Mouse (Mus musculus): ENCODE results near the gene Lilra5. TPM values are rescaled to one million over a fixed set of nuclear protein-coding genes. Genes with fewer than 3 reads are reported as not detected.
"Not testable (repeated sequence)": the region's sequence is repeated elsewhere in the genome, so short reads cannot be mapped to it uniquely, and the experiment has no call there.

The Lilra5 gene
- polyA plus RNA-seq (2016; fragmentation: Nextera tagmentation; extraction: Ambion mirVana): not detected in 2 replicates

DNA sequence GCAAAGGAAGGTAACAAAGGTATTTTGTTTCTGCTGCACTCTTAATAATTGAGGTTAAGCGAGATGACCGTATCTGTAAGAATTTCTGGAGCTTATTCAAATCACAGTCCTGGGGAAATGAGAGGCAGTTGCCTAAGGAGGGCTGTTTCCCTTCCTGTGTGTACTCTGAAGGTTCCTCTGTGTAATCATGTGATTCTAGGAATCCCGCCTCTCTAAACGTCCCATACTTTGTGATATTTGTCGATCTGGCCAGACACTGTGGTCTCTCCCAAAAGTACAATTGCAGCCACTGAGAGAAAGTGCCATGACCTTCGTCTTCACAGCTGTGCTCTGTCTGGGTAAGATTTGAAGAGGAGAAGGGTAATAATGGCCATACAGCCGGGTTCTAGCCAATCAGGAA lies at the start of gene Lilra5:
Lilra5 (plus strand) TSS at position 301 of the 400 bp plus-strand sequence.
- H3K27ac ChIP-seq: no peak within 1 kb of the TSS
- H3K4me1 ChIP-seq (replicated peaks): no peaks in the 10 kb centered on the region
- 86% methylated on average over 7 of the region's 7 CpGs for WGBS
- no peaks in the 10 kb centered on the region for H3K27me3 ChIP-seq (ENCODE audit: insufficient read depth, poor library complexity, severe bottlenecking)
- no peak for DNase-seq (ENCODE audit: low spot score)
- no peak within 1 kb of the TSS for H3K4me3 ChIP-seq
- H3K36me3 ChIP-seq: no peaks in the 10 kb centered on the region
- peaks cover 5% of the 10 kb centered on the region; the same call in 1 of the 2 replicates for H3K9me3 ChIP-seq

DNA sequence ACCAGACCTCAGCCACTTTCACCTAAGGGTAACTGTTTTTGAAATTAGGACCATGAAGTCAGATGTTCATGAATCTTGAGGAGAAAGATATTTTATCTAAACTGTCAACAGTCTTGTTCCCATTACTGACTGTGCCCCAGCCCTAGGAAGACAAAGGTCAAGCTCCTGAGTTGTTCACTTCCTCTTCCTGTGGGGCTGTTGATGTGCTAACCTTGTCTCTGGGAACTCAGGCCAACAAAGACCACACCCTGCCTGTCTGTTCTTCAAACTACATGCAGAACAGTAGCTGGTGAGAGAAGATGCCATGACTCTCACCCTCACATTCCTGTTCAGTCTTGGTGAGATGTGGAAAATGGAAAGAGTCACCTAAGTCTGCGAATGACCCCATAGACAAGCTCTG lies 30.4 kb upstream of the Lilra5 start:
- no peaks in the 10 kb centered on the region for H3K27me3 ChIP-seq (ENCODE audit: insufficient read depth, poor library complexity, severe bottlenecking)
- no peaks in the 10 kb centered on the region for H3K4me1 ChIP-seq (replicated peaks)
- H3K27ac ChIP-seq: no peak overlapping the region
- WGBS: 85% methylated on average over 1 of the region's 1 CpGs
- peaks cover 6% of the 10 kb centered on the region; the same call in 1 of the 2 replicates for H3K9me3 ChIP-seq
- H3K36me3 ChIP-seq: no peaks in the 10 kb centered on the region
- no peak overlapping the region for H3K4me3 ChIP-seq
- no peak for DNase-seq (ENCODE audit: low spot score)

GRCm38 (mm10) chr7:4208626-4209025 lies 28.9 kb upstream of the Lilra5 start:
- no peak overlapping the region for H3K4me3 ChIP-seq
- no peak for DNase-seq (ENCODE audit: low spot score)
- WGBS: 55% methylated on average over 2 of the region's 2 CpGs
- H3K27me3 ChIP-seq (ENCODE audit: insufficient read depth, poor library complexity, severe bottlenecking): no peaks in the 10 kb centered on the region
- H3K36me3 ChIP-seq: no peaks in the 10 kb centered on the region
- peaks cover 6% of the 10 kb centered on the region; the same call in 1 of the 2 replicates for H3K9me3 ChIP-seq
- no peak overlapping the region for H3K27ac ChIP-seq
- no peaks in the 10 kb centered on the region for H3K4me1 ChIP-seq (replicated peaks)

- H3K9me3 ChIP-seq; H3K36me3 ChIP-seq; H3K27me3 ChIP-seq (ENCODE audit: insufficient read depth, poor library complexity, severe bottlenecking); DNase-seq (ENCODE audit: low spot score); H3K4me1 ChIP-seq (replicated peaks); H3K27ac ChIP-seq; H3K4me3 ChIP-seq: not testable (repeated sequence)
These were observed 24.1 kb upstream of the Lilra5 start for GRCm38 (mm10) chr7:4213436-4213835.

DNA sequence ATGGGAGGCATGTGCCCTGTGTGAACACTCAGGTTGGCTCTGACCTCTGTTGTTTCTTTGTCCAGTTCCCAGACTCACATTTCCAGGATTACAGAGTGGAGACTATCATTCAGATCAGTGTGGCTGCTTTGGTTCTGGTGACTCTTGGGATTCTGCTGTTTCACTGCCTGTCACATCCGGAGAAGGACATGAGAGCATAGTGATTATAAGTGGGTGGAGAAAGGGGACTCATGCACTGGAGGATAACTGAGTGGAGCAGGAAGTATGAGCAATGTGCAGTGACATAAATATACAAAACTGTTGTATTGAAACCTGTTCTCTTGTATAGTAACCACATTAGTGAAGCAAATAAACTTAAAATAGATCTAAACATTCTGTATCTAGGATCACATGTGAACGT lies 22.2 kb upstream of the Lilra5 start:
- 88% methylated on average over 2 of the region's 2 CpGs for WGBS
- no peak for DNase-seq (ENCODE audit: low spot score)
- H3K9me3 ChIP-seq: no peaks in the 10 kb centered on the region
- no peak overlapping the region for H3K27ac ChIP-seq
- no peaks in the 10 kb centered on the region for H3K36me3 ChIP-seq
- no peak overlapping the region for H3K4me3 ChIP-seq
- H3K27me3 ChIP-seq (ENCODE audit: insufficient read depth, poor library complexity, severe bottlenecking): no peaks in the 10 kb centered on the region
- H3K4me1 ChIP-seq (replicated peaks): no peaks in the 10 kb centered on the region

DNA sequence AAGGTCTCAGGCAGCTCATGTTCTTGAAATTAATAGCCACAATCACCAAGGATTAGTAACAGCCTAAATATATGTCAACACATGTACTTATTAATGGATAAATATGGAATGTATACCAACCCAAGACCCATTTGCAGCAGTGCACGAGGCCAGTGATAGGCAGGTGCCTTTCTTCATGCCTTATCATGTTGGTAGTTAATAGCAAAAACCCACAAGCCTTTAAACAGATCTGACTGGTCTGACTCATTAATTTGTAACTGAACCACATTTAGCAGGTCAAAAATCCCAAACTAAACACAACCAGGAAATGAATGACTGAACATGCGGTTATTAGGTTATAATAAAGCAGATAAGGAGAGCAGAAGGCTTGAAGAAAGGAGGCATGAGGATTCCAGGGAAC lies 21.7 kb upstream of the Lilra5 start:
- Histone ChIP-seq H3K36me3 (no peaks in the 10 kb centered on the region), H3K27me3 (ENCODE audit: insufficient read depth, poor library complexity, severe bottlenecking) (no peaks in the 10 kb centered on the region), H3K9me3 (no peaks in the 10 kb centered on the region), H3K27ac (no peak overlapping the region), H3K4me1 (replicated peaks) (no peaks in the 10 kb centered on the region), H3K4me3 (no peak overlapping the region)
- 89% methylated on average over 2 of the region's 2 CpGs for WGBS
- no peak for DNase-seq (ENCODE audit: low spot score)

GRCm38 (mm10) chr7:4235536-4235935 lies 2.0 kb upstream of the Lilra5 start:
- no peak for DNase-seq (ENCODE audit: low spot score)
- Histone ChIP-seq H3K9me3 (peaks cover 5% of the 10 kb centered on the region; the same call in 1 of the 2 replicates), H3K36me3 (no peaks in the 10 kb centered on the region), H3K4me1 (replicated peaks) (no peaks in the 10 kb centered on the region), H3K27ac (no peak overlapping the region), H3K27me3 (ENCODE audit: insufficient read depth, poor library complexity, severe bottlenecking) (no peaks in the 10 kb centered on the region), H3K4me3 (no peak overlapping the region)

- DNase-seq (ENCODE audit: low spot score): no peak
- WGBS: 75% methylated on average over 6 of the region's 6 CpGs
- Histone ChIP-seq H3K9me3 (peaks cover 5% of the 10 kb centered on the region; the same call in 1 of the 2 replicates), H3K27me3 (ENCODE audit: insufficient read depth, poor library complexity, severe bottlenecking) (no peaks in the 10 kb centered on the region), H3K27ac (no peak overlapping the region), H3K4me1 (replicated peaks) (no peaks in the 10 kb centered on the region), H3K4me3 (no peak overlapping the region), H3K36me3 (no peaks in the 10 kb centered on the region)
These were observed 1.6 kb downstream of the Lilra5 start for GRCm38 (mm10) chr7:4239038-4239721.

DNA sequence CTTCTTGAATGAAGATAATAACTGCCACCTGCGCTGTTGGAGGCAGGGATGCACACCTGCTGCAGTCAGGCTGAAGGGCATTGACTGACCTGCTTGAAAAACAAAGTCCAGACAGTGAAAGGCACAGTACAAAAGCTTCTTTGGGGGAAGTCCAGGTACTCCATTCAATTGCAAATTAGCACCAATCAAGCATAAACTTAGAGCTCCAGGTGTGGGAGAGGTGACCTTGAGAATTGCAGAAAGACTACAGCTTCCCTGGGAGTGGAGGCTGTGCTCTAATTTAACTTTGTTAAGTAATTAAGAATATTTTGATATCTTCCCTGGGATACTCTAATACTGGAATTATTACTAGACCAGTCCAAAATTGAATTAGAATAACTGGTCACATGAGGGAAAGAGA lies 13.7 kb downstream of the Lilra5 start:
- H3K9me3 ChIP-seq: not testable (repeated sequence)
- whole genome bisulfite sequencing: 75% methylated on average over 1 of the region's 1 CpGs

DNA sequence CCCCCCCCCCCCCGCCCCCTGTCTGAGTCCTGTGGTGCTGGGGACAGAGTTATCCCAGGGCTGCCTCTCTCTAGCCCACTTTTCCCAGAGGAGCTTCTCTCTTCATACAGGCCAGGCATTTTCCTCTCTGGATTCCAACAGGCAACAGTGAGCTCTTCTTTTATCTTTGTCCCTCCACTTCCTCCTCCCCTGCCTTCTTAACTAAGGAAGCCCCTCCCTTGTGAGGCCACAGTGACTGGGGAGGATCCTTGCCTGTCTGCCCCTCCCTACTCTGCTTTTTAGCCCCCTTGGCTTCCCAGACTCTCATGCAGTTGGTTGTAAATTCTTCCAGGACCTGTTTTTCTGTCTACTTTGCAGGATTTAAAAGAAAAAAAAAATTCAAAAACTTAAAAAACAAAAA lies 18.5 kb downstream of the Lilra5 start:
- H3K36me3 ChIP-seq; H3K9me3 ChIP-seq; H3K4me1 ChIP-seq (replicated peaks); H3K27me3 ChIP-seq (ENCODE audit: insufficient read depth, poor library complexity, severe bottlenecking); H3K27ac ChIP-seq; DNase-seq (ENCODE audit: low spot score); H3K4me3 ChIP-seq: not testable (repeated sequence)
- WGBS: 0% methylated on average over 1 of the region's 1 CpGs

More for the DNA sequence above, 13.7 kb downstream of the Lilra5 start:
- H3K36me3 ChIP-seq; H3K4me1 ChIP-seq (replicated peaks); H3K27ac ChIP-seq; DNase-seq (ENCODE audit: low spot score); H3K27me3 ChIP-seq (ENCODE audit: insufficient read depth, poor library complexity, severe bottlenecking); H3K4me3 ChIP-seq: not testable (repeated sequence)

GRCm38 (mm10) chr7:4260521-4260920 lies 23.0 kb downstream of the Lilra5 start:
- H3K27me3 ChIP-seq (ENCODE audit: insufficient read depth, poor library complexity, severe bottlenecking); H3K9me3 ChIP-seq; H3K36me3 ChIP-seq; H3K4me3 ChIP-seq; H3K4me1 ChIP-seq (replicated peaks); H3K27ac ChIP-seq; DNase-seq (ENCODE audit: low spot score): not testable (repeated sequence)
- 92% methylated on average over 1 of the region's 1 CpGs for WGBS

DNA sequence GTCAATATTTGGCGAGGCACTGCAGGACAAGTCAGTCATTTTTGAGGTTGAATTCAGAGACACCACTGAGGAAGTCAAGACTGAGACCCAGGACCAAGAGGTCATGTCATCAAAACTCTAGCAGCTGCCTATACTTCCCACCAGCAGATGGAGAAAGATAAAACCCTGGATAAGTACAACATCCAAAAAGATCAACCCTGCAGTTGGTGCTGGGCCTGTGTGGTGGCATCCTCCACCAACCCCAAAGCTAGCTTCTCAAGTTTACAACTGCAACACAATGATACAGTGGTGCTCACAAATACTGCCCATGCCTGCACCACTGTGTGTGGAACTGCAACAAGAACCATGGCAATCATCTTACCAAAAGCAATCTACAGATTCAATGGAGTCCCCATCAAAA lies 34.6 kb downstream of the Lilra5 start:
- not testable (repeated sequence) for H3K9me3 ChIP-seq; H3K27me3 ChIP-seq (ENCODE audit: insufficient read depth, poor library complexity, severe bottlenecking); H3K4me1 ChIP-seq (replicated peaks); DNase-seq (ENCODE audit: low spot score); H3K27ac ChIP-seq; H3K4me3 ChIP-seq; H3K36me3 ChIP-seq
- 86% methylated on average over 1 of the region's 1 CpGs for WGBS

- WGBS: 72% methylated on average over 2 of the region's 2 CpGs
- H3K27me3 ChIP-seq (ENCODE audit: insufficient read depth, poor library complexity, severe bottlenecking); H3K36me3 ChIP-seq: not testable (repeated sequence)
These were observed 36.3 kb downstream of the Lilra5 start for GRCm38 (mm10) chr7:4273874-4274273.

GRCm38 (mm10) chr7:4275500-4275899 lies 37.9 kb downstream of the Lilra5 start:
- WGBS: 91% methylated on average over 10 of the region's 10 CpGs
- not testable (repeated sequence) for H3K9me3 ChIP-seq; H3K4me1 ChIP-seq (replicated peaks); H3K27ac ChIP-seq; DNase-seq (ENCODE audit: low spot score); H3K27me3 ChIP-seq (ENCODE audit: insufficient read depth, poor library complexity, severe bottlenecking); H3K4me3 ChIP-seq; H3K36me3 ChIP-seq

More at GRCm38 (mm10) chr7:4273874-4274273, 36.3 kb downstream of the Lilra5 start:
- not testable (repeated sequence) for DNase-seq (ENCODE audit: low spot score); H3K27ac ChIP-seq; H3K9me3 ChIP-seq; H3K4me3 ChIP-seq; H3K4me1 ChIP-seq (replicated peaks)

Data from hindbrain, embryonic 10.5 days (tissue).